Mouse (Mus musculus) megakaryocyte progenitor cell, adult 5-6 weeks (primary cell): Measurements from ENCODE around the gene Slc17a9. TPM values are rescaled to one million over a fixed set of nuclear protein-coding genes. Genes with fewer than 3 reads are reported as not detected.

Experiments
- total RNA-seq, 2 experiments: library from RNA; stranded (forward) in 1 of 2; stranded (reverse) in 1 of 2; fragments of 157-497, 149-512 nt in 1 of 2; fragments of 200-1000 nt in 1 of 2; gene quantifications; 2 replicates each; pipeline versions ENCODE4 v1.2.3 to v1.2.4; 2015 to 2017

Gene Slc17a9
- total RNA-seq, 2 experiments from 2014 or later, result 8.4 to 17.4 TPM

Other genes starting within 250 kb of the Slc17a9 start
- not detected in 2 replicates for gene Ntsr1, start 225.3 kb upstream of the Slc17a9 start, total RNA-seq (2015)
- not detected in 2 replicates for gene Ntsr1, start 225.3 kb upstream of the Slc17a9 start, total RNA-seq (2017)
- gene Mrgbp, start 144.0 kb upstream of the Slc17a9 start, total RNA-seq (2015), result 34.2 and 36.6 TPM in 2 replicates
- 27.8 and 32.7 TPM in 2 replicates for gene Mrgbp, start 144.0 kb upstream of the Slc17a9 start, total RNA-seq (2017)
- 22.9 and 24.4 TPM in 2 replicates for gene Ogfr, start 136.0 kb upstream of the Slc17a9 start, total RNA-seq (2015)
- gene Ogfr, start 136.0 kb upstream of the Slc17a9 start, total RNA-seq (2017), result 34.9 and 47.6 TPM in 2 replicates
- gene Col9a3, start 127.5 kb upstream of the Slc17a9 start, total RNA-seq (2015), result 0.30 TPM in 1 of 2 replicates, not detected in the other
- gene Col9a3, start 127.5 kb upstream of the Slc17a9 start, total RNA-seq (2017), result 0.47 TPM in 1 of 2 replicates, not detected in the other
- gene Tcfl5, start 82.6 kb upstream of the Slc17a9 start, total RNA-seq (2015), result not detected in 2 replicates
- not detected in 2 replicates for gene Tcfl5, start 82.6 kb upstream of the Slc17a9 start, total RNA-seq (2017)
- gene Dido1, start 15.3 kb upstream of the Slc17a9 start, total RNA-seq (2015), result 33.0 and 37.4 TPM in 2 replicates
- gene Dido1, start 15.3 kb upstream of the Slc17a9 start, total RNA-seq (2017), result 42.9 and 56.0 TPM in 2 replicates
- 59.6 and 70.9 TPM in 2 replicates for gene Gid8, start 15.1 kb upstream of the Slc17a9 start, total RNA-seq (2015)
- gene Gid8, start 15.1 kb upstream of the Slc17a9 start, total RNA-seq (2017), result 55.9 and 73.9 TPM in 2 replicates
- not detected in 2 replicates for gene Bhlhe23, start 51.6 kb downstream of the Slc17a9 start, total RNA-seq (2015)
- gene Bhlhe23, start 51.6 kb downstream of the Slc17a9 start, total RNA-seq (2017), result not detected in 2 replicates
- gene Ythdf1, start 195.7 kb downstream of the Slc17a9 start, total RNA-seq (2015), result 69.2 and 75.6 TPM in 2 replicates
- 27.0 and 32.9 TPM in 2 replicates for gene Ythdf1, start 195.7 kb downstream of the Slc17a9 start, total RNA-seq (2017)
- gene Birc7, start 203.8 kb downstream of the Slc17a9 start, total RNA-seq (2015), result not detected in 2 replicates
- gene Birc7, start 203.8 kb downstream of the Slc17a9 start, total RNA-seq (2017), result not detected in 2 replicates
- not detected in 2 replicates for gene Nkain4, start 229.4 kb downstream of the Slc17a9 start, total RNA-seq (2015)
- not detected in 2 replicates for gene Nkain4, start 229.4 kb downstream of the Slc17a9 start, total RNA-seq (2017)
- 15.6 and 19.1 TPM in 2 replicates for gene Arfgap1, start 242.0 kb downstream of the Slc17a9 start, total RNA-seq (2015)
- gene Arfgap1, start 242.0 kb downstream of the Slc17a9 start, total RNA-seq (2017), result 30.0 and 32.2 TPM in 2 replicates